In the genomic region with DNA sequence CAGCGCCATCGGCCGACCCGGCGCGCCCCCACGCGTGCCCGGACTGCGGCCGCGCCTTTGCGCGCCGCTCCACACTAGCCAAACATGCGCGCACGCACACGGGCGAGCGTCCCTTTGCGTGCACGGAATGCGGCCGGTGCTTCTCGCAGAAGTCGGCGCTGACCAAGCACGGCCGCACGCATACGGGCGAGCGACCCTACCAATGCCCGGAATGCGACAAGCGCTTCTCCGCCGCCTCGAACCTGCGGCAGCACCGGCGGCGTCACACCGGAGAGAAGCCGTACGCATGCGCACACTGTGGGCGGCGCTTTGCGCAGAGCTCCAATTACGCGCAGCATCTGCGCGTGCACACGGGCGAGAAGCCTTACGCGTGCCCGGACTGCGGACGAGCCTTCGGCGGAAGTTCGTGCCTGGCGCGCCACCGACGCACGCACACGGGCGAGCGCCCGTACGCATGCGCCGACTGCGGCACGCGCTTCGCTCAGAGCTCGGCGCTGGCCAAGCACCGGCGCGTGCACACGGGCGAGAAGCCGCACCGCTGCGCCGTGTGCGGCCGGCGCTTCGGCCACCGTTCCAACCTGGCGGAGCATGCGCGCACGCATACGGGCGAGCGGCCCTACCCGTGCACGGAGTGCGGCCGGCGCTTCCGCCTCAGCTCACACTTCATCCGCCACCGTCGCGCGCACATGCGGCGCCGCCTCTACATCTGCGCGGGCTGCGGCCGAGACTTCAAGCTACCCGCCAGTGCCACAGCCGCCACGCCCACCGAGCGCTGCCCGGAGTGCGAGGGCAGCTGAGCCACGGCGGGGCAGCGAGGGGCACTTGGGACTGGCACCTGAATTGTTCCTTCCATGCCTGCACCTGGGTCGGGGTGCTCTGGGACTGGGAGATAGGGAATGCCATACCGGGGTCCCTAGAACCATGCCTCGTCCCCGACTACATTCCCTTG, we compare ENCODE assay signal across 8 mouse cellular contexts. TPM values are rescaled to one million over a fixed set of nuclear protein-coding genes. Genes with fewer than 3 reads are reported as not detected.
A peak's percentile ranks its signal among the peaks of the same experiment; 100 is the strongest.
DNase-seq lines count a peak whose midpoint lies in the region; ATAC-seq lines count a peak whose summit lies in the region.

No protein-coding gene starts in this region.

- peak overlapping the region; percentile 98 for H3K4me2 ChIP-seq in intestine, embryonic 16.5 days (ENCODE audit: low read depth, low read length)

- H3K4me3 ChIP-seq in intestine, embryonic 16.5 days (ENCODE audit: low read length), result peak overlapping the region; percentile 60
- peak overlapping the region; percentile 63 for H3K4me3 ChIP-seq in midbrain, embryonic 10.5 days

- 0 out of 2 replicates have a peak, but pooled peaks cover 5% of the 10 kb centered on the region for H3K36me3 ChIP-seq in intestine, embryonic 16.5 days (ENCODE audit: control insufficient read depth, insufficient read depth, low read length)
- peaks cover 62% of the 10 kb centered on the region for H3K36me3 ChIP-seq in midbrain, embryonic 10.5 days

- no peaks in the 10 kb centered on the region for H3K9me3 ChIP-seq in intestine, embryonic 16.5 days (ENCODE audit: control insufficient read depth, low read length)
- H3K9me3 ChIP-seq in midbrain, embryonic 10.5 days (replicated peaks), result no peaks in the 10 kb centered on the region

- DNase-seq in adrenal gland, postnatal 10 days, result peak; percentile 96
- DNase-seq in embryo, embryonic 9.5 days (ENCODE audit: extremely low spot score), result peak; percentile 91
- peak; percentile 89 to 96 for DNase-seq in gastrocnemius, postnatal 4 days (ENCODE audit: low spot score in 2 of 2)
- DNase-seq in left cerebral cortex, postnatal 36 days (ENCODE audit: low spot score in 2 of 2), result peak; percentile 94 to 97
- peak; percentile 94 for DNase-seq in midbrain, embryonic 10.5 days (ENCODE audit: low spot score)
- peak; percentile 92 to 94 for DNase-seq in right cerebral cortex, postnatal 36 days (ENCODE audit: low spot score in 2 of 2)
- peak; percentile 93 to 95 for DNase-seq in urinary bladder, postnatal 4 days (ENCODE audit: low spot score in 2 of 2)

- under 1% methylated on average over 136 of the region's 136 CpGs for WGBS in intestine, embryonic 16.5 days
- 2% methylated on average over 136 of the region's 136 CpGs for WGBS in midbrain, embryonic 10.5 days

- intact Hi-C loops in left cerebral cortex, postnatal 36 days (cut with DNase I), result no loop called here

- H3K27me3 ChIP-seq in intestine, embryonic 16.5 days (replicated peaks; ENCODE audit: control insufficient read depth, insufficient read depth, low read length), result no peaks in the 10 kb centered on the region
- H3K27me3 ChIP-seq in midbrain, embryonic 10.5 days (ENCODE audit: low read depth, poor library complexity, severe bottlenecking), result no peaks in the 10 kb centered on the region

- peak overlapping the region; percentile 94 for H3K27ac ChIP-seq in intestine, embryonic 16.5 days (ENCODE audit: low read length)
- H3K27ac ChIP-seq in midbrain, embryonic 10.5 days (replicated peaks), result peak overlapping the region; percentile 88

- peaks cover 8% of the 10 kb centered on the region for H3K4me1 ChIP-seq in intestine, embryonic 16.5 days (ENCODE audit: control insufficient read depth, insufficient read depth, low read length)
- H3K4me1 ChIP-seq in midbrain, embryonic 10.5 days, result peaks cover 26% of the 10 kb centered on the region

- H3K9ac ChIP-seq in intestine, embryonic 16.5 days (ENCODE audit: low read depth, low read length), result peak overlapping the region; percentile 75

- ATAC-seq in intestine, embryonic 16.5 days, result peak; percentile 96

RNA-seq across cellular contexts. Expression of a gene that starts 6.4 kb away (rescaled TPM):
- total RNA-seq in adrenal gland, postnatal 10 days (2021), result 10 to 100 TPM; 60.7 to 65.0 TPM
- 10 to 100 TPM; 35.6 to 48.5 TPM for total RNA-seq in gastrocnemius, postnatal 4 days (2021)
- 176 and 195 TPM in 2 replicates for polyA plus RNA-seq in intestine, embryonic 16.5 days (2015; fragmentation: Nextera tagmentation; extraction: Ambion mirVana)
- 10 to 100 TPM; 21.8 to 30.7 TPM for total RNA-seq in left cerebral cortex, postnatal 36 days (2021)
- 289 and 345 TPM in 2 replicates for polyA plus RNA-seq in midbrain, embryonic 10.5 days (2016; fragmentation: Nextera tagmentation; extraction: Ambion mirVana)

RNA-seq across cellular contexts. Expression of a gene that starts 10.0 kb away (rescaled TPM):
- 10 to 100 TPM; 23.5 to 31.7 TPM for total RNA-seq in adrenal gland, postnatal 10 days (2021)
- total RNA-seq in gastrocnemius, postnatal 4 days (2021), result 10 to 100 TPM; 23.7 to 29.6 TPM
- polyA plus RNA-seq in intestine, embryonic 16.5 days (2015; fragmentation: Nextera tagmentation; extraction: Ambion mirVana), result 34.2 and 37.8 TPM in 2 replicates
- 10 to 100 TPM; 61.0 to 61.4 TPM for total RNA-seq in left cerebral cortex, postnatal 36 days (2021)
- 59.4 TPM in 2 replicates for polyA plus RNA-seq in midbrain, embryonic 10.5 days (2016; fragmentation: Nextera tagmentation; extraction: Ambion mirVana)

RNA-seq across cellular contexts. Expression of a gene that starts 19.8 kb away (rescaled TPM):
- total RNA-seq in adrenal gland, postnatal 10 days (2021), result 100 to 1,000 TPM; 189 to 268 TPM
- total RNA-seq in gastrocnemius, postnatal 4 days (2021), result 10 to 100 TPM; 22.1 to 23.7 TPM
- 187 and 224 TPM in 2 replicates for polyA plus RNA-seq in intestine, embryonic 16.5 days (2015; fragmentation: Nextera tagmentation; extraction: Ambion mirVana)
- total RNA-seq in left cerebral cortex, postnatal 36 days (2021), result 10 to 100 TPM; 38.4 to 43.1 TPM
- 71.2 and 76.9 TPM in 2 replicates for polyA plus RNA-seq in midbrain, embryonic 10.5 days (2016; fragmentation: Nextera tagmentation; extraction: Ambion mirVana)

RNA-seq across cellular contexts. Expression of a gene that starts 21.2 kb away (rescaled TPM):
- total RNA-seq in adrenal gland, postnatal 10 days (2021), result 10 to 100 TPM; 17.6 to 17.8 TPM
- total RNA-seq in gastrocnemius, postnatal 4 days (2021), result 1 to 10 TPM; 7.4 to 7.6 TPM
- polyA plus RNA-seq in intestine, embryonic 16.5 days (2015; fragmentation: Nextera tagmentation; extraction: Ambion mirVana), result 15.4 and 16.3 TPM in 2 replicates
- 1 to 10 TPM; 3.2 to 5.6 TPM for total RNA-seq in left cerebral cortex, postnatal 36 days (2021)
- polyA plus RNA-seq in midbrain, embryonic 10.5 days (2016; fragmentation: Nextera tagmentation; extraction: Ambion mirVana), result 31.8 and 32.7 TPM in 2 replicates

RNA-seq across cellular contexts. Expression of a gene that starts 21.2 kb away (rescaled TPM):
- 10 to 100 TPM in 1 of 2 experiments, 1 to 10 TPM in 1; 9.2 to 13.4 TPM for total RNA-seq in adrenal gland, postnatal 10 days (2021)
- 1 to 10 TPM; 9.0 to 9.8 TPM for total RNA-seq in gastrocnemius, postnatal 4 days (2021)
- 21.6 and 23.6 TPM in 2 replicates for polyA plus RNA-seq in intestine, embryonic 16.5 days (2015; fragmentation: Nextera tagmentation; extraction: Ambion mirVana)
- total RNA-seq in left cerebral cortex, postnatal 36 days (2021), result 10 to 100 TPM; 18.6 to 19.4 TPM
- 75.4 and 78.6 TPM in 2 replicates for polyA plus RNA-seq in midbrain, embryonic 10.5 days (2016; fragmentation: Nextera tagmentation; extraction: Ambion mirVana)

Comparison
In these comparisons a context has a peak if more than half of its experiments do, and no peak if none do; other contexts are left out.
1. Peak in every context shown above with its lines: DNase-seq, ATAC-seq, H3K4me3 ChIP-seq and H3K27ac ChIP-seq.
2. RNA of a gene that starts 19.8 kb away (total RNA-seq): 189 to 268 TPM in adrenal gland, postnatal 10 days; 38.4 to 43.1 TPM in left cerebral cortex, postnatal 36 days and 22.1 to 23.7 TPM in gastrocnemius, postnatal 4 days; every median in the first group is over 4 times any median in the second.